Mouse (Mus musculus): ENCODE measurements around the gene Olfr745.

Gene Olfr745

GRCm38 (mm10) chr14:50639088-50639487 lies at the start of gene Olfr745:
TSS of gene Olfr745 (plus strand) at chr14:50639388.
- DNase-seq (ENCODE audit: low spot score): no peak

- DNase-seq (ENCODE audit: low spot score): no peak
Measured at GRCm38 (mm10) chr14:50614579-50614978, 24.6 kb upstream of the Olfr745 start, which contains the start of gene Olfr744. TSS of gene Olfr744 (plus strand) at chr14:50614879.

- DNase-seq (ENCODE audit: low spot score): no peak
Measured at GRCm38 (mm10) chr14:50646783-50647182, 7.6 kb downstream of the Olfr745 start, which contains the start of gene Olfr746. TSS of gene Olfr746 (plus strand) at chr14:50647083.

GRCm38 (mm10) chr14:50693106-50693505 lies 53.9 kb downstream of the Olfr745 start, which contains the start of gene Olfr747:
TSS of gene Olfr747 (minus strand) at chr14:50693206.
- no peak for DNase-seq (ENCODE audit: low spot score)

Data from ovary, postnatal 14 days (tissue).